Mouse (Mus musculus): Measurements from ENCODE around the gene Dhx30. TPM values are rescaled to one million over a fixed set of nuclear protein-coding genes. Genes with fewer than 3 reads are reported as not detected.

Gene Dhx30
- polyA plus RNA-seq, 1 experiment, result 108 TPM

DNA sequence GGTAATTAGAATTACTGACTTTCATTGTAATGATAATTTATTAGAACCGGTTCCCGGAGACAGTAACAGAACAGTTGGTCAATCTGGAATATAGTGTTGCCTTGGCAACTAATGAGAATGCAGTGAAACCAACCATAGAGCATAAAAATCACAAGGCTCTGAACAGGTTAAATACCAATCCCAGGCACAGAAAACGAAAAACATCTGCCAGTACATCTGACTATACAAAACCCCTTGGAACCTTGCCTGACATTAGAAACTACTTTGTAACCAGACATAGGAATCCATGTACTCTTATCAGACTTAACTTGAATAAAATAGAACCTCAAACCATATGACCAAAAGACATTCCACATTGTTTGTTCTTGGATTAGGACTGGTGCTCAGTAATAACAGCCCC, 69.8 kb downstream of the Dhx30 start:
- Histone ChIP-seq H3K27me3 (ENCODE audit: control insufficient read depth, insufficient read depth, low read length, poor library complexity, severe bottlenecking) (no peaks in the 10 kb centered on the region), H3K36me3 (ENCODE audit: control insufficient read depth, insufficient read depth, low read length, poor library complexity, severe bottlenecking) (peaks cover 2% of the 10 kb centered on the region; the same call in 1 of the 2 replicates), H3K27ac (ENCODE audit: insufficient read depth, low read length) (no peak overlapping the region), H3K4me3 (ENCODE audit: low read depth, low read length) (no peak overlapping the region), H3K9ac (ENCODE audit: low read depth, poor library complexity, severe bottlenecking) (no peak overlapping the region), H3K9me3 (replicated peaks; ENCODE audit: control insufficient read depth, insufficient read depth, low read length, poor library complexity, severe bottlenecking) (no peaks in the 10 kb centered on the region), H3K4me1 (ENCODE audit: control insufficient read depth, insufficient read depth, low read length) (peaks cover 2% of the 10 kb centered on the region)
- TF ChIP-seq EP300 (IDR thresholded peaks at IDR 0.05; ENCODE audit: insufficient read depth, low read depth, low read length), result no peak

DNA sequence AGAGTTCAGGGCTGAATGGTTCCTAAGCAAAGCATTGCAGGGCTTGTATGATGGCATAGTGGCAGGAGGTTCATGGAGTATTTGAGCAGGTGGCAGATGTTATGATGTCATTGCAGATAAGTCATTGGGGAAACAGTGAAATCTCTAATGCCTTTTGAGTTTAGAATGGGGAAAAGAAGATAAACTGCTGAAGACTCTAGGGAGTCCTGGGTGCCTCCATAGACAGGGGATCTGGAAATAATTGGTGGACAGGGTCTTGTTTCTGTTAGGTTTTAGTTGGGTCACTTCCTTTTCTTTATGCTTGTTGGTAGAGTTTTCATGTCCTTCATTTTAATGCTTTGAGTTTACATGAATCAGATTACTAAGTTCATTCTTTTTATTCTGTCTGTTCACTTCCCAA, 70.4 kb downstream of the Dhx30 start:
- TF ChIP-seq CTCF (IDR thresholded peaks at IDR 0.05; ENCODE audit: low read depth, low read length), result no peak
- no peak for TF ChIP-seq EP300 (IDR thresholded peaks at IDR 0.05; ENCODE audit: insufficient read depth, low read depth, low read length)
- no peak for TF ChIP-seq POLR2A (IDR thresholded peaks at IDR 0.05; ENCODE audit: insufficient read depth, low read length)
- Histone ChIP-seq H3K4me1 (ENCODE audit: control insufficient read depth, insufficient read depth, low read length) (peaks cover 2% of the 10 kb centered on the region), H3K27me3 (ENCODE audit: control insufficient read depth, insufficient read depth, low read length, poor library complexity, severe bottlenecking) (no peaks in the 10 kb centered on the region), H3K36me3 (ENCODE audit: control insufficient read depth, insufficient read depth, low read length, poor library complexity, severe bottlenecking) (peaks cover 2% of the 10 kb centered on the region; the same call in 1 of the 2 replicates), H3K9me3 (replicated peaks; ENCODE audit: control insufficient read depth, insufficient read depth, low read length, poor library complexity, severe bottlenecking) (no peaks in the 10 kb centered on the region), H3K27ac (ENCODE audit: insufficient read depth, low read length) (no peak overlapping the region), H3K9ac (ENCODE audit: low read depth, poor library complexity, severe bottlenecking) (no peak overlapping the region), H3K4me3 (ENCODE audit: low read depth, low read length) (no peak overlapping the region)

DNA sequence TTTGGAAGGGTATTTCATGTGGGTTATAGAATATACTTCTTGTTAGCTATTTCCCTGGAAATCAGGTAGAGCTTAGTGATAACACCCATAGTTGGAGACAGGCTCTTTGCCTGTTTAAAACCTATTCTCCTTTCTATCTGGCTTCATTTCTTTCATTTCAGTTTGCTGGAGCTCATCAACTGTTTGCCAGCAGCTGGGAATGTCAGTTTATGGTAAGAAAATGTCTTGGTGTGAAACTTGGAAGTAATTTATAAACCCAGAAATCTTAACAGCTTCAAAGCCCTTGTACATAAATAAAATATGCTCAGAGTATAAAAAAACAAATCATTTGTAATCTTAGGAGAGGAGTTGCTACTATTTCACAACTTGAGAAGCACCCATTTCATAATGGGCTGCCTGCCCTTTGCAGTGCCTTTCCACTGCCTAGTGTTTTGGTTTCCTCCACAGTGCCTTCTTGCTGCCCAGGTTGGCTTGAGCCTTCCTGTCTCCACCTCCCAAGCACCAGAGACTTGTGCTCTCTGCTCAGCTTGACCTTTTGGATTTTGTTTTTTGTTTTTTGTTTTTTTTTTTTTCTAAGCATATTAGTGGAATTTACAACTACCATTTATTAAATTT, 71.8 kb downstream of the Dhx30 start:
- no peak overlapping the region for H3K4me3 ChIP-seq (ENCODE audit: low read depth, low read length)
- no peaks in the 10 kb centered on the region for H3K4me1 ChIP-seq (ENCODE audit: control insufficient read depth, insufficient read depth, low read length)
- H3K36me3 ChIP-seq (ENCODE audit: control insufficient read depth, insufficient read depth, low read length, poor library complexity, severe bottlenecking), result peaks cover 2% of the 10 kb centered on the region; the same call in 1 of the 2 replicates
- H3K9ac ChIP-seq (ENCODE audit: low read depth, poor library complexity, severe bottlenecking), result no peak overlapping the region
- no peaks in the 10 kb centered on the region for H3K27me3 ChIP-seq (ENCODE audit: control insufficient read depth, insufficient read depth, low read length, poor library complexity, severe bottlenecking)
- no peaks in the 10 kb centered on the region for H3K9me3 ChIP-seq (replicated peaks; ENCODE audit: control insufficient read depth, insufficient read depth, low read length, poor library complexity, severe bottlenecking)
- TF ChIP-seq CTCF (IDR thresholded peaks at IDR 0.05; ENCODE audit: low read depth, low read length) (no peak), EP300 (IDR thresholded peaks at IDR 0.05; ENCODE audit: insufficient read depth, low read depth, low read length) (no peak), POLR2A (IDR thresholded peaks at IDR 0.05; ENCODE audit: insufficient read depth, low read length) (no peak)
- no peak overlapping the region for H3K27ac ChIP-seq (ENCODE audit: insufficient read depth, low read length)

DNA sequence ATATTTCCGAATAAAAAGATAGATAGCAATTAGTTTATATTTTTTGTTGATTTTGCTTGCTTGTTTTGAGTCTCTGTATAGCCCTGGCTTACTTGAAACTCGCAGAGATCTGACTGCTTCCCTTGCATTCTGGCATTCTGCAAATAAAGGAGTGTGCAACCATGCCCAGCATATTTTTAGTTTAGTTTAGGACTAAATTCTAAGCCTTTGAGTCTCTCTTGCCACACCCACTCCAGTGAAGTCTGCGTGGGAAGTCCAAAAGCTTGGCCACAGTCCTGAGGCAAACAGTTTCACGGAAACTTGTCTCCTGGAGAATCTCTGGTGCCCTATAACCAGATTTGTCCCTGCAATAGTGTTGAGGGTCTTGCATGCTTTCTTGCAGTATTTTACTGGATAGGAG, 73.3 kb downstream of the Dhx30 start:
- H3K9ac ChIP-seq (ENCODE audit: low read depth, poor library complexity, severe bottlenecking), result no peak overlapping the region
- no peaks in the 10 kb centered on the region for H3K27me3 ChIP-seq (ENCODE audit: control insufficient read depth, insufficient read depth, low read length, poor library complexity, severe bottlenecking)
- H3K27ac ChIP-seq (ENCODE audit: insufficient read depth, low read length), result no peak overlapping the region
- H3K4me1 ChIP-seq (ENCODE audit: control insufficient read depth, insufficient read depth, low read length), result no peaks in the 10 kb centered on the region
- no peak for TF ChIP-seq POLR2A (IDR thresholded peaks at IDR 0.05; ENCODE audit: insufficient read depth, low read length)
- no peak for TF ChIP-seq EP300 (IDR thresholded peaks at IDR 0.05; ENCODE audit: insufficient read depth, low read depth, low read length)
- H3K4me3 ChIP-seq (ENCODE audit: low read depth, low read length), result no peak overlapping the region
- H3K36me3 ChIP-seq (ENCODE audit: control insufficient read depth, insufficient read depth, low read length, poor library complexity, severe bottlenecking), result peaks cover 5% of the 10 kb centered on the region
- H3K9me3 ChIP-seq (replicated peaks; ENCODE audit: control insufficient read depth, insufficient read depth, low read length, poor library complexity, severe bottlenecking), result no peaks in the 10 kb centered on the region

DNA sequence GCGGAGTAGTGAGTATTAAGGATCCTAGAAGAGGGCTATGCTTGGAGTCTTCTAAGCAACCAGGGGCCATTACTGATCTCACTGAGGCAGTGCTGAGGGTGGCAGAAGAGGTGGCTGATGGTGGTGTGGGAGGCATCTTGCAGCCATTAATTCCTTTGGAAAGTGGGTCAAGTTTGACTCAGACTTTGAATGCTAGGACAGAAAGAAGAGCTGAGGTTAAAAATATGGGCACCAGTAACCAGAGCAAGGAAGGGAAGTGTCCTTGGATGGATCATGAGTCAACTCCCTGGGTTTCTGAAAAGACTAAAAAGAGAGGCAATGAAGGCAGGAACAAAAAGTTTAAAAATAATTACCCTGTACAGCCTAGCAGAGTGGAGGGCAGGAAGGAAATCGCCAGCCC, 79.1 kb downstream of the Dhx30 start:
- Histone ChIP-seq H3K36me3 (ENCODE audit: control insufficient read depth, insufficient read depth, low read length, poor library complexity, severe bottlenecking) (peaks cover 38% of the 10 kb centered on the region), H3K9me3 (replicated peaks; ENCODE audit: control insufficient read depth, insufficient read depth, low read length, poor library complexity, severe bottlenecking) (no peaks in the 10 kb centered on the region), H3K4me3 (ENCODE audit: low read depth, low read length) (no peak overlapping the region), H3K27ac (ENCODE audit: insufficient read depth, low read length) (no peak overlapping the region), H3K9ac (ENCODE audit: low read depth, poor library complexity, severe bottlenecking) (no peak overlapping the region), H3K27me3 (ENCODE audit: control insufficient read depth, insufficient read depth, low read length, poor library complexity, severe bottlenecking) (no peaks in the 10 kb centered on the region), H3K4me1 (ENCODE audit: control insufficient read depth, insufficient read depth, low read length) (no peaks in the 10 kb centered on the region)
- TF ChIP-seq CTCF (IDR thresholded peaks at IDR 0.05; ENCODE audit: low read depth, low read length) (no peak), EP300 (IDR thresholded peaks at IDR 0.05; ENCODE audit: insufficient read depth, low read depth, low read length) (no peak), POLR2A (IDR thresholded peaks at IDR 0.05; ENCODE audit: insufficient read depth, low read length) (no peak)

- no peak for TF ChIP-seq CTCF (IDR thresholded peaks at IDR 0.05; ENCODE audit: low read depth, low read length)
- no peak for TF ChIP-seq POLR2A (IDR thresholded peaks at IDR 0.05; ENCODE audit: insufficient read depth, low read length)
- TF ChIP-seq EP300 (IDR thresholded peaks at IDR 0.05; ENCODE audit: insufficient read depth, low read depth, low read length), result no peak
- H3K9ac ChIP-seq (ENCODE audit: low read depth, poor library complexity, severe bottlenecking), result no peak overlapping the region
- H3K36me3 ChIP-seq (ENCODE audit: control insufficient read depth, insufficient read depth, low read length, poor library complexity, severe bottlenecking), result peaks cover 39% of the 10 kb centered on the region
- no peaks in the 10 kb centered on the region for H3K4me1 ChIP-seq (ENCODE audit: control insufficient read depth, insufficient read depth, low read length)
- H3K4me3 ChIP-seq (ENCODE audit: low read depth, low read length), result no peak overlapping the region
- no peaks in the 10 kb centered on the region for H3K9me3 ChIP-seq (replicated peaks; ENCODE audit: control insufficient read depth, insufficient read depth, low read length, poor library complexity, severe bottlenecking)
- H3K27me3 ChIP-seq (ENCODE audit: control insufficient read depth, insufficient read depth, low read length, poor library complexity, severe bottlenecking), result no peaks in the 10 kb centered on the region
- H3K27ac ChIP-seq (ENCODE audit: insufficient read depth, low read length), result no peak overlapping the region
Observed at GRCm38 (mm10) chr9:110037895-110038294, 79.7 kb downstream of the Dhx30 start.

All from ES-Bruce4 (cell line).